Comparison of ENCODE assay signal across 8 mouse cellular contexts in genomic region chr6:50566141-50566996, GRCm38 (mm10). TPM values are rescaled to one million over a fixed set of nuclear protein-coding genes. Genes with fewer than 3 reads are reported as not detected.
DNase-seq lines count a peak whose midpoint lies in the region; ATAC-seq and TF ChIP-seq lines count a peak whose summit lies in the region.

TSS of gene Cycs (minus strand) at chr6:50566538.

- peak; percentile 98 for ATAC-seq in embryonic facial prominence, embryonic 14.5 days (ENCODE audit: low read depth)
- peak; percentile 99 for ATAC-seq in limb, embryonic 13.5 days (ENCODE audit: low FRiP score, low read depth)
- ATAC-seq in midbrain, embryonic 16.5 days, result peak; percentile 98

- under 1% methylated on average over 43 of the region's 78 CpGs for WGBS in embryonic facial prominence, embryonic 14.5 days
- WGBS in heart, adult 2 months, result under 1% methylated on average over 78 of the region's 78 CpGs
- under 1% methylated on average over 78 of the region's 78 CpGs for WGBS in limb, embryonic 13.5 days
- under 1% methylated on average over 78 of the region's 78 CpGs for WGBS in midbrain, embryonic 16.5 days

- no peaks in the 10 kb centered on the region for H3K9me3 ChIP-seq in embryonic facial prominence, embryonic 14.5 days (ENCODE audit: control insufficient read depth, low read length)
- H3K9me3 ChIP-seq in limb, embryonic 13.5 days, result no peaks in the 10 kb centered on the region
- H3K9me3 ChIP-seq in midbrain, embryonic 16.5 days (replicated peaks; ENCODE audit: control insufficient read depth, low read length, poor library complexity, severe bottlenecking), result no peaks in the 10 kb centered on the region

- H3K79me2 ChIP-seq in heart, adult 2 months (replicated peaks; ENCODE audit: control insufficient read depth, insufficient read depth, low read length), result no peaks in the 10 kb centered on the region

- TF ChIP-seq EP300 in heart, adult 2 months (IDR thresholded peaks at IDR 0.05; ENCODE audit: insufficient read depth, low read depth, low read length), result 0 out of 2 replicates have a peak, but pooled peaks have one; percentile 30

- peak within 1 kb of the TSS; percentile 85 for H3K27ac ChIP-seq in embryonic facial prominence, embryonic 14.5 days (replicated peaks; ENCODE audit: low read depth, low read length)
- peak within 1 kb of the TSS; percentile 94 for H3K27ac ChIP-seq in heart, adult 2 months
- H3K27ac ChIP-seq in limb, embryonic 13.5 days, result peak within 1 kb of the TSS; percentile 81
- peak within 1 kb of the TSS; percentile 90 for H3K27ac ChIP-seq in midbrain, embryonic 16.5 days (ENCODE audit: low read length)

- peak within 1 kb of the TSS; percentile 88 for H3K4me2 ChIP-seq in embryonic facial prominence, embryonic 14.5 days (ENCODE audit: low read depth, low read length)
- H3K4me2 ChIP-seq in limb, embryonic 13.5 days (replicated peaks), result peak within 1 kb of the TSS; percentile 86
- peak within 1 kb of the TSS; percentile 83 for H3K4me2 ChIP-seq in midbrain, embryonic 16.5 days (ENCODE audit: low read length)

- no peaks in the 10 kb centered on the region for H3K27me3 ChIP-seq in embryonic facial prominence, embryonic 14.5 days (replicated peaks; ENCODE audit: control insufficient read depth, insufficient read depth, low read length)
- no peaks in the 10 kb centered on the region for H3K27me3 ChIP-seq in heart, adult 2 months (ENCODE audit: control insufficient read depth, insufficient read depth, low read length)
- H3K27me3 ChIP-seq in limb, embryonic 13.5 days, result no peaks in the 10 kb centered on the region
- H3K27me3 ChIP-seq in midbrain, embryonic 16.5 days (ENCODE audit: control insufficient read depth, insufficient read depth, low read depth, low read length), result no peaks in the 10 kb centered on the region

- TF ChIP-seq POLR2A in heart, adult 2 months (IDR thresholded peaks at IDR 0.05; ENCODE audit: insufficient read depth, low read depth, low read length), result peak; percentile 93

- peak; percentile 100 for DNase-seq in 3T3-L1 (ENCODE audit: low read depth, low spot score)
- peak; percentile 96 to 99 for DNase-seq in adrenal gland, postnatal 4 days (ENCODE audit: low spot score in 2 of 2)
- peak; percentile 99 for DNase-seq in embryonic facial prominence, embryonic 14.5 days (ENCODE audit: low spot score)
- peak; percentile 99 to 100 for DNase-seq in heart, adult 2 months
- DNase-seq in kidney, adult 8-10 months, result peak; percentile 99 to 100
- DNase-seq in spleen, postnatal 10 days (ENCODE audit: low spot score in 2 of 2), result peak; percentile 99 to 100

- no peaks in the 10 kb centered on the region for H3K4me1 ChIP-seq in embryonic facial prominence, embryonic 14.5 days (ENCODE audit: control insufficient read depth, insufficient read depth, low read length)
- H3K4me1 ChIP-seq in heart, adult 2 months (ENCODE audit: control insufficient read depth, insufficient read depth, low read length), result no peaks in the 10 kb centered on the region
- H3K4me1 ChIP-seq in limb, embryonic 13.5 days, result peaks cover 10% of the 10 kb centered on the region
- H3K4me1 ChIP-seq in midbrain, embryonic 16.5 days (ENCODE audit: control insufficient read depth, insufficient read depth, low read length), result peaks cover 11% of the 10 kb centered on the region

- H3K4me3 ChIP-seq in embryonic facial prominence, embryonic 14.5 days (ENCODE audit: low read depth, low read length), result peak within 1 kb of the TSS; percentile 66
- peak within 1 kb of the TSS; percentile 96 for H3K4me3 ChIP-seq in heart, adult 2 months
- H3K4me3 ChIP-seq in limb, embryonic 13.5 days, result peak within 1 kb of the TSS; percentile 91
- peak within 1 kb of the TSS; percentile 69 for H3K4me3 ChIP-seq in midbrain, embryonic 16.5 days (ENCODE audit: low read depth, low read length)

- TF ChIP-seq CTCF in heart, adult 2 months (IDR thresholded peaks at IDR 0.05), result peak; percentile 53

- H3K9ac ChIP-seq in embryonic facial prominence, embryonic 14.5 days (ENCODE audit: low read depth, low read length), result peak within 1 kb of the TSS; percentile 88
- peak within 1 kb of the TSS; percentile 88 for H3K9ac ChIP-seq in heart, adult 2 months (ENCODE audit: low read depth, low read length)
- H3K9ac ChIP-seq in limb, embryonic 13.5 days, result peak within 1 kb of the TSS; percentile 89
- H3K9ac ChIP-seq in midbrain, embryonic 16.5 days (ENCODE audit: low read depth, low read length), result peak within 1 kb of the TSS; percentile 84

- peaks cover 12% of the 10 kb centered on the region for H3K36me3 ChIP-seq in embryonic facial prominence, embryonic 14.5 days (ENCODE audit: control insufficient read depth, insufficient read depth, low read length)
- peaks cover 4% of the 10 kb centered on the region for H3K36me3 ChIP-seq in heart, adult 2 months (ENCODE audit: control insufficient read depth, insufficient read depth, low read length)
- peaks cover 13% of the 10 kb centered on the region for H3K36me3 ChIP-seq in limb, embryonic 13.5 days
- peaks cover 13% of the 10 kb centered on the region for H3K36me3 ChIP-seq in midbrain, embryonic 16.5 days (ENCODE audit: control insufficient read depth, insufficient read depth, low read length)

- intact Hi-C loops in heart, adult 2 months (cut with DNase I), result loop anchor here (2.0 kb wide), 1 partner anchor 30 kb away; the partner anchor contains the start of gene 4921507P07Rik

RNA-seq across cellular contexts. Expression of gene Cycs, which starts in this region (rescaled TPM):
- 10 to 100 TPM; 41.3 to 49.1 TPM for total RNA-seq in adrenal gland, postnatal 4 days (2021)
- 58.1 and 70.1 TPM in 2 replicates for polyA plus RNA-seq in embryonic facial prominence, embryonic 14.5 days (2014; fragmentation: Nextera tagmentation; extraction: Ambion mirVana)
- 100 to 1,000 TPM; 153 to 156 TPM for total RNA-seq in heart, adult 2 months (2021)
- 29.6 and 71.5 TPM in 2 replicates for polyA plus RNA-seq in heart, adult 2 months (2012; rRNA removed)
- polyA plus RNA-seq in limb, embryonic 13.5 days (2015; fragmentation: Nextera tagmentation; extraction: Ambion mirVana), result 60.7 and 63.7 TPM in 2 replicates
- 68.8 and 73.5 TPM in 2 replicates for polyA plus RNA-seq in midbrain, embryonic 16.5 days (2015; fragmentation: Nextera tagmentation; extraction: Ambion mirVana)

Comparison
In these comparisons a context has a peak if more than half of its experiments do, and no peak if none do; other contexts are left out.
1. Peak in every context shown above with its lines: DNase-seq, ATAC-seq, H3K4me3 ChIP-seq and H3K27ac ChIP-seq.